Mouse (Mus musculus) CH12.LX (cell line): ENCODE results near the gene Slc17a6. TPM values are rescaled to one million over a fixed set of nuclear protein-coding genes. Genes with fewer than 3 reads are reported as not detected.

ENCODE experiments used
- DNase-seq: peaks from one replicate; pipeline ENCODE4 v3.0.0-alpha.2; 2013; ENCODE audit errors: extremely low read depth
- H3K27ac ChIP-seq: 2 replicates; pipeline ENCODE4 v1.5.1; 2012; ENCODE audit warnings: low read depth, mild to moderate bottlenecking, control low read depth, moderate library complexity; ENCODE audit not compliant: insufficient read depth
- H3K27me3 ChIP-seq: replicated peaks from 2 replicates; pipeline ENCODE3; 2012; ENCODE audit warnings: inconsistent platforms
- H3K36me3 ChIP-seq, 2 experiments: replicated peaks in 1 of 2; 2 replicates each; pipeline versions ENCODE3 to v1.6.1; 2012; ENCODE audit warnings: inconsistent platforms in 1 of 2, low read length in 1 of 2, mild to moderate bottlenecking in 1 of 2, mixed read lengths in 1 of 2, moderate library complexity in 1 of 2; ENCODE audit not compliant: control insufficient read depth in 1 of 2, insufficient read depth in 1 of 2
- H3K4me1 ChIP-seq, 2 experiments: 2 replicates each; pipeline ENCODE4 v1.6.1; 2012; ENCODE audit warnings: inconsistent platforms in 1 of 2, moderate library complexity in 1 of 2; ENCODE audit not compliant: insufficient read depth in 2 of 2, control insufficient read depth in 1 of 2
- H3K4me2 ChIP-seq: 2 replicates; pipeline ENCODE4 v1.6.1; 2012; ENCODE audit warnings: low read depth, mild to moderate bottlenecking, control low read depth; ENCODE audit not compliant: poor library complexity, insufficient read depth, severe bottlenecking
- H3K4me3 ChIP-seq, 3 experiments: fragments of 150-350 bp in 1 of 3; sonication (generic) in 1 of 3; replicated peaks in 1 of 3; 2 replicates each; pipeline versions ENCODE3 to v1.5.1; 2011 to 2012; ENCODE audit warnings: low read depth in 2 of 3, low read length in 2 of 3, mild to moderate bottlenecking in 2 of 3, moderate library complexity in 2 of 3, control low read depth in 1 of 3, improper control_type of control experiment in 1 of 3, inconsistent platforms in 1 of 3, mixed read lengths in 1 of 3; ENCODE audit not compliant: poor library complexity in 1 of 3
- H3K79me2 ChIP-seq: replicated peaks from 2 replicates; pipeline ENCODE4 v1.6.1; 2012; ENCODE audit warnings: mild to moderate bottlenecking, moderate library complexity; ENCODE audit not compliant: control insufficient read depth, poor library complexity, insufficient read depth, severe bottlenecking; ENCODE audit errors: extremely low read depth
- H3K9ac ChIP-seq: 2 replicates; pipeline ENCODE4 v1.6.1; 2012; ENCODE audit warnings: low read depth, mild to moderate bottlenecking, control low read depth, moderate library complexity; ENCODE audit not compliant: insufficient read depth
- H3K9me3 ChIP-seq: replicated peaks from 2 replicates; pipeline ENCODE3; 2012; ENCODE audit warnings: low read length, inconsistent platforms, mixed read lengths
- BHLHE40 ChIP-seq: IDR thresholded peaks from 2 replicates; pipeline ENCODE4 v1.6.1; 2011; ENCODE audit warnings: mild to moderate bottlenecking, low read depth, low read length, improper control_type of control experiment
- CHD1 ChIP-seq: IDR thresholded peaks from 2 replicates; pipeline ENCODE4 v1.6.1; 2012; ENCODE audit warnings: low read depth, low read length, improper control_type of control experiment, inconsistent platforms
- CTCF ChIP-seq, 2 experiments: IDR thresholded peaks in 1 of 2; conservative IDR thresholded peaks in 1 of 2; 2 replicates each; pipeline ENCODE4 v1.5.1; 2011 to 2012; ENCODE audit warnings: low read depth in 2 of 2, low read length in 2 of 2, improper control_type of control experiment in 1 of 2, inconsistent platforms in 1 of 2, mild to moderate bottlenecking in 1 of 2, moderate library complexity in 1 of 2
- ELF1 ChIP-seq: IDR thresholded peaks from 2 replicates; pipeline ENCODE4 v1.6.1; 2014; ENCODE audit warnings: low read depth, mild to moderate bottlenecking, inconsistent platforms, low read length, improper control_type of control experiment
- ETS1 ChIP-seq: conservative IDR thresholded peaks from 2 replicates; pipeline ENCODE4 v1.6.1; 2012; ENCODE audit warnings: low read depth, mild to moderate bottlenecking, inconsistent platforms, low read length, improper control_type of control experiment, moderate library complexity
- HCFC1 ChIP-seq: IDR thresholded peaks from 2 replicates; pipeline ENCODE4 v1.6.1; 2012; ENCODE audit warnings: low read depth, mild to moderate bottlenecking, inconsistent platforms, low read length, improper control_type of control experiment
- JUND ChIP-seq: conservative IDR thresholded peaks from 2 replicates; pipeline ENCODE4 v1.6.1; 2011; ENCODE audit warnings: low read depth, low read length, improper control_type of control experiment
- KAT2A ChIP-seq: IDR thresholded peaks from 2 replicates; pipeline ENCODE4 v1.6.1; 2012; ENCODE audit warnings: low read length, improper control_type of control experiment, inconsistent platforms; ENCODE audit not compliant: insufficient replicate concordance
- MAFK ChIP-seq: IDR thresholded peaks from 2 replicates; pipeline ENCODE4 v1.6.1; 2011; ENCODE audit warnings: low read length, improper control_type of control experiment; ENCODE audit not compliant: insufficient replicate concordance
- MAZ ChIP-seq: IDR thresholded peaks from 2 replicates; pipeline ENCODE4 v1.6.1; 2012; ENCODE audit warnings: low read depth, mild to moderate bottlenecking, inconsistent platforms, low read length, improper control_type of control experiment, moderate library complexity
- NELFE ChIP-seq: IDR thresholded peaks from 2 replicates; pipeline ENCODE4 v1.6.1; 2011; ENCODE audit warnings: low read depth, low read length, improper control_type of control experiment
- NRF1 ChIP-seq: IDR thresholded peaks from 2 replicates; pipeline ENCODE4 v1.6.1; 2014; ENCODE audit warnings: low read depth, mild to moderate bottlenecking, inconsistent platforms, low read length, improper control_type of control experiment, moderate library complexity
- PAX5 ChIP-seq: IDR thresholded peaks from 2 replicates; pipeline ENCODE4 v1.6.1; 2012; ENCODE audit warnings: low read length, inconsistent platforms, mixed read lengths
- POLR2A ChIP-seq: IDR thresholded peaks from 2 replicates; pipeline ENCODE4 v1.6.1; 2011; ENCODE audit warnings: low read depth, mild to moderate bottlenecking, improper control_type of control experiment, low read length
- RAD21 ChIP-seq: IDR thresholded peaks from 2 replicates; pipeline ENCODE4 v1.6.1; 2011; ENCODE audit warnings: low read depth, mild to moderate bottlenecking, low read length, improper control_type of control experiment, moderate library complexity
- RCOR1 ChIP-seq: conservative IDR thresholded peaks from 2 replicates; pipeline ENCODE4 v1.6.1; 2012; ENCODE audit warnings: low read depth, mild to moderate bottlenecking, inconsistent platforms, low read length, improper control_type of control experiment
- SMC3 ChIP-seq: IDR thresholded peaks from 2 replicates; pipeline ENCODE4 v1.6.1; 2011; ENCODE audit warnings: low read depth, low read length, improper control_type of control experiment
- TBP ChIP-seq: conservative IDR thresholded peaks from 2 replicates; pipeline ENCODE4 v1.6.1; 2011; ENCODE audit warnings: low read depth, low read length, improper control_type of control experiment
- USF1 ChIP-seq: IDR thresholded peaks from 2 replicates; pipeline ENCODE4 v1.6.1; 2014; ENCODE audit warnings: low read depth, mild to moderate bottlenecking, inconsistent platforms, low read length, improper control_type of control experiment
- USF2 ChIP-seq: conservative IDR thresholded peaks from 2 replicates; pipeline ENCODE4 v1.6.1; 2011; ENCODE audit warnings: low read depth, low read length, improper control_type of control experiment
- ZC3H11A ChIP-seq: IDR thresholded peaks from 2 replicates; pipeline ENCODE4 v1.6.1; 2012; ENCODE audit warnings: low read depth, mild to moderate bottlenecking, inconsistent platforms, low read length, improper control_type of control experiment
- ZKSCAN1 ChIP-seq: IDR thresholded peaks from 2 replicates; pipeline ENCODE4 v1.6.1; 2012; ENCODE audit warnings: low read depth, inconsistent platforms, low read length, improper control_type of control experiment, borderline replicate concordance
- ZNF384 ChIP-seq: IDR thresholded peaks from 2 replicates; pipeline ENCODE4 v1.6.1; 2012; ENCODE audit warnings: low read depth, low read length, improper control_type of control experiment, inconsistent platforms
- dilution Hi-C: fragments of 300-500 bp; cut with MboI; formaldehyde crosslinking; loops from 2 replicates; pipeline ENCODE4 v1.14.3; 2020; ENCODE audit warnings: low sequenced_read_pairs; ENCODE audit not compliant: extremely low pct_unique_long_range_greater_than_20kb, extremely low pct_ligation_motif_present
- in situ Hi-C: fragments of 300-500 bp; cut with MboI; formaldehyde crosslinking; loops from 3 replicates; pipeline ENCODE4 v1.14.3; 2019; ENCODE audit warnings: low sequenced_read_pairs, low pct_ligation_motif_present, low pct_unique_long_range_greater_than_20kb, mixed read lengths
- polyA plus RNA-seq: library from polyadenylated mRNA; unstranded; fragments of >175 nt; gene quantifications from 2 replicates; pipeline ENCODE4 v1.2.1, GENCODE M21; 2012; ENCODE audit warnings: low read depth; ENCODE audit not compliant: insufficient read length
- total RNA-seq, 2 experiments: library from RNA; depleted of rRNA; stranded (reverse); fragments of 300-350 nt in 1 of 2; fragments of >200 nt in 1 of 2; gene quantifications; 2 replicates each; pipeline ENCODE4 v1.2.3; 2012 to 2014

Gene Slc17a6
- total and polyA plus RNA-seq, 3 experiments: not detected

DNA sequence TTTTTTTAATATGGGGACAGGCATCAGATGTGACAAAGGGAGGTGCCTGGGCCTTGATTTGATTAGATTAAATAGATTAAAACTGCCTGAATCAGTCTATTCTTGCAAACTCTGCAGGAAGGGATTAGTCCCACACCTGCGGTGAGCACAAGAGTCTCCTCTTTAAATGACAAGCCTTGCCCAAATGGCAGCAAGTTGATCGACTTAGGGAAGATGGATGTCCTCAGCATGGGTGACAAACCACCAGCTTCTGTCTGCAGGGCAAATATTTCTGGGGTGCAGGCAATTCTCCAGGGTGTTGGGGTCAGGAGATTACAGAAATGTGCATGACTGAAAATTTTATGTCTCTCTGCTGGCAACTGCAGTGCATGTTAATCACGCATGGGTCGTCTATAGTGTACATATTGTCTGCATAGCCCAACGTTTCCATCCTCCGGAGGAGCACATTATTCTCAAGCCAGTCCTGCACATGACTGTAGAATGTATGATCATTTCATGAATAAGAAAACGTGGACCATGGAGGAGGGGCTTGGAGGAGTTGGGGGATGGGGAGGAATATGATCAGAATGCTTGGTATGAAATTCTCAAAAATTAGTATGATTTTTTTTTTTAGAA is 11.5 kb downstream of the Slc17a6 start:
- TF ChIP-seq POLR2A: no peak
- no peak for TF ChIP-seq JUND
- TF ChIP-seq SMC3: no peak
- no peak for TF ChIP-seq HCFC1
- no peak for TF ChIP-seq MAFK
- TF ChIP-seq ZC3H11A: no peak
- TF ChIP-seq BHLHE40: no peak
- TF ChIP-seq KAT2A: no peak
- TF ChIP-seq PAX5: no peak
- TF ChIP-seq CTCF (conservative IDR thresholded peaks at IDR 0.05 in 1 of 2, IDR thresholded peaks at IDR 0.05 in 1 of 2; ENCODE audit: low read depth in 2 of 2, low read length in 2 of 2): no peak
- TF ChIP-seq, all 38 proteins: peak for 0
- Histone ChIP-seq H3K9me3 (peaks cover 8% of the 10 kb centered on the region), H3K9ac (no peak overlapping the region), H3K36me3 (no peaks in the 10 kb centered on the region), H3K4me2 (no peak overlapping the region), H3K79me2 (no peaks in the 10 kb centered on the region), H3K4me1 (no peaks in the 10 kb centered on the region), H3K27me3 (no peaks in the 10 kb centered on the region), H3K4me3 (no peak overlapping the region), H3K27ac (no peak overlapping the region)
- in situ Hi-C loops: no loop called here
- dilution Hi-C loops: no loop called here
- no peak for DNase-seq

GRCm38 (mm10) chr7:51657152-51657551 is 35.3 kb downstream of the Slc17a6 start:
- in situ Hi-C loops (no loop called here), dilution Hi-C loops (no loop called here)
- DNase-seq: no peak
- Histone ChIP-seq H3K27ac (no peak overlapping the region), H3K4me3 (no peak overlapping the region), H3K9me3 (peaks cover 3% of the 10 kb centered on the region), H3K9ac (no peak overlapping the region), H3K36me3 (no peaks in the 10 kb centered on the region), H3K4me2 (no peak overlapping the region), H3K27me3 (no peaks in the 10 kb centered on the region), H3K4me1 (no peaks in the 10 kb centered on the region), H3K79me2 (no peaks in the 10 kb centered on the region)
- TF ChIP-seq PAX5 (no peak), NELFE (no peak), USF2 (no peak), ETS1 (no peak), TBP (no peak), ELF1 (no peak), KAT2A (no peak)

DNA sequence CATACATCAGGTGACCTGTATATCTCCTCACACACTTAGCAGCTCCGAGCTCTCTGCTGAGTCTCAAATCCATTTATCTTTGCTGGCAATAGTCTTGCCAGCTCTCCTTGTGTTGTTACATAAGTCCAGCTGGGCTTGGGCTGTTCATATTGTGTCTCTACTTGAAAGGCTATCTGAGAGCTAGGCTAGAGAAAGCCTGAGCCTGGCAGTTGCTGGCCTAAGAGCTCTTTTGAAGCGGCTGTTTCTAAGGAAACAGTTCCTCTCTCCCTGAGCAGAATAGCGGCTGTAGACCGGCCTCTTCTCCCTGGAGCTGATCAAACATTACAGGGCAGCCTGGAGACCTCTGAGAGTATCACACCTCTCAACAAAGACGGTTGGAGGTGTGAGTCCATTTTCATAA is 40.6 kb downstream of the Slc17a6 start:
- Histone ChIP-seq H3K79me2 (no peaks in the 10 kb centered on the region), H3K4me2 (no peak overlapping the region), H3K4me1 (no peaks in the 10 kb centered on the region), H3K4me3 (no peak overlapping the region), H3K27me3 (no peaks in the 10 kb centered on the region), H3K27ac (no peak overlapping the region), H3K9me3 (no peaks in the 10 kb centered on the region), H3K36me3 (no peaks in the 10 kb centered on the region), H3K9ac (no peak overlapping the region)
- TF ChIP-seq CTCF (conservative IDR thresholded peaks at IDR 0.05 in 1 of 2, IDR thresholded peaks at IDR 0.05 in 1 of 2; ENCODE audit: low read depth in 2 of 2, low read length in 2 of 2) (no peak), NELFE (no peak), ZKSCAN1 (no peak), USF1 (no peak), ZNF384 (no peak), HCFC1 (no peak), BHLHE40 (no peak), POLR2A (no peak), CHD1 (no peak), NRF1 (no peak), RCOR1 (no peak), MAZ (no peak), RAD21 (no peak), USF2 (no peak), PAX5 (no peak)
- dilution Hi-C loops (no loop called here), in situ Hi-C loops (no loop called here)
- no peak for DNase-seq
